Comparison of ENCODE assay signal across 8 mouse cellular contexts in genomic region chr5:88364768-88365167, GRCm38 (mm10). TPM values are rescaled to one million over a fixed set of nuclear protein-coding genes. Genes with fewer than 3 reads are reported as not detected.
DNase-seq lines count a peak whose midpoint lies in the region; ATAC-seq and TF ChIP-seq lines count a peak whose summit lies in the region.
"Had no signal": no experiment of that assay in that cellular context is flagged by ENCODE, and none has a peak within 500 bp of the region (broad histone marks: within the 10 kb centered on the region; RNA-seq: fewer than 3 reads in every experiment).

No protein-coding gene starts in this region.

- no peak for TF ChIP-seq EP300 in liver, postnatal 0 days (IDR thresholded peaks at IDR 0.05; ENCODE audit: low read depth)

- no peak for ATAC-seq in lung, embryonic 14.5 days (ENCODE audit: insufficient read depth)
- ATAC-seq in liver, postnatal 0 days = no peak

- no peaks in the 10 kb centered on the region for H3K27me3 ChIP-seq in lung, embryonic 14.5 days (ENCODE audit: insufficient read depth, low read length)
- H3K27me3 ChIP-seq in liver, postnatal 0 days (ENCODE audit: insufficient read depth, low read length) = no peaks in the 10 kb centered on the region
- H3K27me3 ChIP-seq: neural tube, embryonic 13.5 days had no signal

- no peak overlapping the region for H3K9ac ChIP-seq in lung, embryonic 14.5 days
- H3K9ac ChIP-seq in liver, postnatal 0 days (replicated peaks) = no peak overlapping the region
- H3K9ac ChIP-seq: neural tube, embryonic 13.5 days had no signal

- no peak overlapping the region for H3K4me2 ChIP-seq in lung, embryonic 14.5 days
- H3K4me2 ChIP-seq in liver, postnatal 0 days (ENCODE audit: low read depth, low read length) = no peak overlapping the region
- H3K4me2 ChIP-seq: neural tube, embryonic 13.5 days had no signal

- TF ChIP-seq CTCF in lung, embryonic 14.5 days (IDR thresholded peaks at IDR 0.05; ENCODE audit: low read depth) = peak; percentile 72
- peak; percentile 69 for TF ChIP-seq CTCF in liver, postnatal 0 days (IDR thresholded peaks at IDR 0.05; ENCODE audit: low read depth)

- peak; percentile 66 for DNase-seq in lung, embryonic 14.5 days
- no peak for DNase-seq in lung, postnatal 4 days
- peak; percentile 10 for DNase-seq in Muller cell, postnatal 12 days (ENCODE audit: inconsistent ontology term)
- DNase-seq in c-Kit-positive CD71-positive TER-119-positive erythroid progenitor cells, embryonic 14.5 days (ENCODE audit: low spot score) = peak; percentile 21
- DNase-seq in kidney, postnatal 10 days = peak; percentile 48
- peak; percentile 38 for DNase-seq in liver, postnatal 0 days
- peak; percentile 1 for DNase-seq in thymus, postnatal 25 days

- 2% methylated on average over 5 of the region's 5 CpGs for WGBS in lung, embryonic 14.5 days
- WGBS in liver, postnatal 0 days (ENCODE audit: insufficient replicate concordance) = 4% methylated on average over 5 of the region's 5 CpGs

- no peak overlapping the region for H3K27ac ChIP-seq in lung, embryonic 14.5 days (ENCODE audit: low read depth)
- H3K27ac ChIP-seq in liver, postnatal 0 days (ENCODE audit: low read depth) = no peak overlapping the region
- H3K27ac ChIP-seq: neural tube, embryonic 13.5 days had no signal

- no peak overlapping the region for H3K4me3 ChIP-seq in lung, embryonic 14.5 days (ENCODE audit: low read depth, low read length)
- no peak overlapping the region for H3K4me3 ChIP-seq in liver, postnatal 0 days (ENCODE audit: low read depth, low read length)
- H3K4me3 ChIP-seq: neural tube, embryonic 13.5 days had no signal

- H3K4me1 ChIP-seq in lung, embryonic 14.5 days (ENCODE audit: insufficient read depth) = no peaks in the 10 kb centered on the region
- H3K4me1 ChIP-seq in liver, postnatal 0 days (ENCODE audit: insufficient read depth) = no peaks in the 10 kb centered on the region
- H3K4me1 ChIP-seq: neural tube, embryonic 13.5 days had no signal

- no peaks in the 10 kb centered on the region for H3K36me3 ChIP-seq in lung, embryonic 14.5 days (ENCODE audit: insufficient read depth)
- H3K36me3 ChIP-seq in liver, postnatal 0 days (replicated peaks; ENCODE audit: insufficient read depth, low read length) = no peaks in the 10 kb centered on the region
- H3K36me3 ChIP-seq: neural tube, embryonic 13.5 days had no signal

- H3K9me3 ChIP-seq in lung, embryonic 14.5 days (ENCODE audit: low read depth, low read length) = no peaks in the 10 kb centered on the region
- no peaks in the 10 kb centered on the region for H3K9me3 ChIP-seq in liver, postnatal 0 days (ENCODE audit: low read length)
- H3K9me3 ChIP-seq: neural tube, embryonic 13.5 days had no signal

RNA-seq across cellular contexts. Expression of gene Amtn, which starts 11.1 kb away (rescaled TPM):
- not detected in 2 replicates for polyA plus RNA-seq in lung, embryonic 14.5 days (2014; fragmentation: Nextera tagmentation; extraction: Ambion mirVana)
- not detected in 2 replicates for polyA plus RNA-seq in liver, postnatal 0 days (2015; fragmentation: Nextera tagmentation; extraction: Ambion mirVana)
- polyA plus RNA-seq: neural tube, embryonic 13.5 days had no signal

RNA-seq across cellular contexts. Expression of gene Prol1, which starts 47.7 kb away (rescaled TPM):
- polyA plus RNA-seq in lung, embryonic 14.5 days (2014; fragmentation: Nextera tagmentation; extraction: Ambion mirVana) = not detected in 2 replicates
- not detected in 2 replicates for polyA plus RNA-seq in liver, postnatal 0 days (2015; fragmentation: Nextera tagmentation; extraction: Ambion mirVana)
- polyA plus RNA-seq: neural tube, embryonic 13.5 days had no signal

Comparison
In these comparisons a context has a peak if more than half of its experiments do, and no peak if none do; other contexts are left out.
1. DNase-seq: peak in lung, embryonic 14.5 days (single experiment), Muller cell, postnatal 12 days (single experiment), c-Kit-positive CD71-positive TER-119-positive erythroid progenitor cells, embryonic 14.5 days (single experiment), kidney, postnatal 10 days (single experiment), liver, postnatal 0 days (single experiment) and thymus, postnatal 25 days (single experiment); none in lung, postnatal 4 days (0 of 2).